Mouse (Mus musculus) frontal cortex, adult 2 months (tissue): ENCODE results near the gene Ccdc85b. TPM values are rescaled to one million over a fixed set of nuclear protein-coding genes. Genes with fewer than 3 reads are reported as not detected.
A peak's percentile ranks its signal among the peaks of the same experiment; 100 is the strongest.

ENCODE experiments used
- DNase-seq, 2 experiments: peaks; one replicate each; pipeline ENCODE4 v3.0.0; 2022; ENCODE audit warnings: low spot score in 1 of 2; ENCODE audit errors: extremely low spot score in 1 of 2
- polyA plus RNA-seq: library from polyadenylated mRNA; depleted of rRNA; stranded (reverse); fragments of >200 nt; gene quantifications from 2 replicates; pipeline ENCODE4 v1.2.3, GENCODE M21; 2012

Gene Ccdc85b
- polyA plus RNA-seq, 1 experiment, result 22.4 TPM

DNA sequence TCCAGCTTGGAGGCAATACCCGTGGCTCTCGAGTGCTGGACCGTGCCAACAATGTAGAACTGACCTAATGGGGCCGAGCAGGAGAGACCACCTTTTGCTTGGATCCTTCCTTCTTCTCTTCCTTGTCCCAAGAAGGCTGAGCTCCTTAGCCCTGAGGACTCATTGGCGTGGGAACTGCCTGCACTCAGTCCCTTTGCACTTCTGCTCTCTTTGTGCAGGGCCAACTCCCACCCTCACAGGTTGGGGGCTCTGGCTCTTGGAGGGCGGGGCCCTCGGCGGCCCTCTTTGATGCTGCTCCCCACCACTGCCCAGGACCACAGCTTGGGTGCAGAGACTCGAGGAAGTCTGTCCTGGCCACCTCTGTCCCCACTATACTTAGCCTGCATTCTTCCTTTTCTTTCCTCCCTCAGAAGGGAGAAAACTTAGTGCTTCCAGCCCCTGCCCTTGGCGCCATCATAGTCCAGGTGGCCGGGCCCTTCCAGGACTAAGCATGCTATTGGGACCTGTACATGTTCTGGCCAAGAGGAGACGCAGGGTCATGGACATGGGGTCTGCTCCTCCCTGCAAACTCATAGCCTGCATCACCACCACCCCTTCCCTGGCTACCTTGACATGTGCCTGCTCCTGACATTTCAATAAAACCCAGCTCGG, 30.9 kb downstream of the Ccdc85b start:
- no peak for DNase-seq

DNA sequence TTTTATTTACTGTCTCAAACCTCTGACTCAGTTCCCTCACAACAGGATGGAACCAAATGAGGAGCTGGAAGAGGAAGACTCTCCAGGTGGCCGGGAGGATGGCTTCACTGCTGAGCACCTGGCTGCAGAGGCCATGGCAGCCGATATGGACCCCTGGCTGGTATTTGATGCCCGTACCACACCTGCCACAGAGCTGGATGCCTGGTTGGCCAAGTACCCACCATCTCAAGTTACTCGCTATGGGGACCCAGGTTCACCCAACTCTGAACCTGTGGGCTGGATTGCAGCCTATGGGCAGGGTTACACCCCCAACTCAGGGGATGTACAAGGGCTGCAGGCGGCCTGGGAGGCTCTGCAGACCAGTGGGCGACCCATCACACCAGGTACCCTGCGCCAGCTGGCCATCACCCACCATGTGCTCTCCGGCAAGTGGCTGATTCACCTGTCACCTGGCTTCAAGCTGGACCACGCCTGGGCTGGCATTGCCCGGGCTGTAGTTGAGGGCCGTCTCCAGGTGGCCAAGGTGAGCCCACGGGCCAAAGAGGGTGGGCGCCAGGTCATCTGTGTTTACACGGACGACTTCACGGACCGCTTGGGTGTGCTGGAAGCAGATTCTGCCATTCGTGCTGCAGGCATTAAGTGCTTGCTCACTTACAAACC, 31.7 kb downstream of the Ccdc85b start:
- DNase-seq, result no peak

DNA sequence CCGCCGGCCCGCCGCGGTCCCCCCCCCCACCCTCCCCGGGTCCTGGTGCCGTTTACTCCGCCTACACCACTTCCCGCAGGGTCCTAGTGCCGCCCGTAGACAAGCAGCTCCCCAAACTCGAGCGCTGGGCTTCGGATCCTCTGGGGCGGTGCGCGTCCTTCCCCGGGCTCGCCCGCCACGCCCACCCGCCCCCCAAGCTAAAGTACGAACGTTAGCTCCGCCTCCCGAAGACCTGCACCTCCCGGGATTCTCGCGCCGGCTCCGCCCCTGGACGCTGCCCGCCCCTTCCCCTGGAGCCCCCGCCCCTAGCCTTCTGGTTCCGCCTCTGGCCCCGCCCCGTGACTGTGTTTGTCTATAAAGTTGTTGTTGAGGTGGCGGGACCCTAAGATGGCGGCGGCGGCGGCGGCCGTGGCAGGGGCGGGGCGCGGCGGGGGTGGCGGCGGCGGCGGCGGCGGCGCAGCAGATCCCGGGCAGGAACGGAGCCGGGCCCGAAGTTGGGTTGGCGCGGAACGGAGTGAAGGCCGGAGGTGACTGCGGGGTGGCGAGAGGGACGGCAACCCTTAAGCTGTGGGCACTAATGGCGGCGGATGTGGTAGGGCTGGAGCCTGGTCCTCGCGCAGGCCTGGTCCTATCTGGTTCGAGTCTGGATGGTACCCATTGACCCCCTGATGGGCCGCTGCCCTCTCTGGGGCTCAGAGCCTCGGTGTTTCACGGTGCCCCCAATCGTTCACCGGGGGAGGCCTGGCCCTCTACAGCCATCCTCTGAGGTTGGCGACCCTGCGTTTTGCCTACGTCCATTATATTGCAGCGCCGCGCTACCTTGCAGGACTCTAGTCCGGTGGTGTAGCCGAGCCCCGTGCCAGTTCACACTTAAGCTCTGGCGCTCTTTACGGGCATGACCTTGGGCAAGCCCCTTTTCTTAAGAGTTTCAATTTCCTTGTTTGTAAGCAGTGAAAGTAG, 32.6 kb downstream of the Ccdc85b start, which contains the start of the genes Drap1 and AI837181:
TSS of gene Drap1 (minus strand) at position 198 of the 960 bp plus-strand sequence.
TSS of gene AI837181 (plus strand) at position 363 of the 960 bp plus-strand sequence.
- peak; percentile 84 to 94 for DNase-seq

DNA sequence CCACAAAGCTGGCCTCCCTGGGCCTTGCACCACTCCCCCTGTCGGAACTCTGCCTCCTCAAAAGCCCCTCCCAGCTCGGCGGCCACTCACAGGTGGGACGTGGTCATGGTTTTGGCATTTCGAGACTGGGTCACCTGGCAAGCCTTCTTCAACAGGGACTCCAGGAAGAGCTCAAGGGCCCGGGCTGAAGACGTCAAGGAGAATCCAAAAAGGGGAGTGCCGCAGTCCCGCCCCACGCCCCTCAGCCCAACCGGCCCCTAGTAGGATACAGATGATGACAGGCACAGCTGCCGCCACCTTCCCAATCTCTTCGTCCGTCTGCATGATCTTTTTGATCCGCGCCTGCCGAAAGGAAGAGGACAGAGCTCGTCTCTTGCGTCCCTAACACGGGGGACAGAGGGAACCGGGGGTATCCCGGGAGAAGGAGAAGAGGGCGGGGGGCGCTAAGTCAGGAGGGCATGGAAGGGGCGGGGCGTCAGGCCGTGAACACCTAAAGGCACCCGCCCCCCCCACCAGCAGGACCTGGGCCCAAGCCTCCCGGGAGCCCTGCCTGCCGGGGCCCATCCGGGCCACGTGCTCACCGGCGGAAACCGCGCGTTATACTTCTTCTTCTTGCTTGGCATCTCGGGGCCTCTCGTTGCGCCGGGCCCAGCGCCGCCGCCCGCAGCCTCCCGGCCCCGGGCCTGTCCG, 33.5 kb downstream of the Ccdc85b start:
- peak in 1 of 2 experiments; percentile 53 for DNase-seq

DNA sequence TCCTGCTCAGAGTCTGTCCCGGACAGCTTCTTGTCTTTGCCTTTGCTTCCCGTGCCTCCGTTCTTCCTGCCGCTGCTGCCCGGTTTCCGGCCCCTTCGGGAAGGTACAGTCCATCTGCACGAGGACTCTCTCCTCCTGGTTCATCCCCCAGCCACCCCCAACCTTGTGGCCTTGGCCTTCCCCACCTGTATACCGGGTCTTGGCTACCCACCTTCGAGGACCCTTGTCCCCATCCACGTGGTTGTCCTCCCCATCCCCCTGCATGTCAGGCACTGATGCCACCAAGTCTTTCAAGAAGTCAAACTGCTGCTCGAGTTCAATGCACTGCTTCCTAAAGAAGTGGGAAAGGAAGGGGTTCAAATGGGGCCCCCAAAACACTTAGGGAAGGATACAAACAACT, 34.1 kb downstream of the Ccdc85b start:
- DNase-seq, result no peak

DNA sequence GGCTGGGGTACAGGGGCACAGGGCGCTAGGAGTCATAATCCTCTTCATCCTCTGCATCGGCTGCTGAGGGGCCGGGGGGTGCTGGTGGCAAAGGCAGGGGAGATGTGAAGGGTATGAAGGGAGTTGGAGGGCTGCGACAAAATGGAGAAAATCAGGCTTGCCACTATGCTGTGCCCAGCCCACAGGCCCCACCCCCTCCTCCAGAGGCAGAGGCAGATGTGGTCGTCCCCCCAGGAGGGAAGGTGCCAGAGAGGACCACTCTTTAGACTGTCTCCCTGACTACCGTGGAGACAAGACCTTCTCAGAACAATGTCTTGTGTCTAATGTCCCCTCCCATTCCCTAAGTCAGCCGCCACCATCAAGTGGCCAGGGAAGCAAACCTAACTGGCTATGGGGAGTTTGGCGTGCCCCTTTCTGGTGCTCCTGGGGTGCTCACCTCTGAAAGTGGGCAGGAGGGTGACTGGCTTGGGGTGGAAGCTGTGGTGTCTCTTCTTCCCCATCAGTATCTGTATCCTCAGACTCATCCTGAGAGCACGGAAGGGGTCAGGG, 34.7 kb downstream of the Ccdc85b start:
- no peak for DNase-seq

DNA sequence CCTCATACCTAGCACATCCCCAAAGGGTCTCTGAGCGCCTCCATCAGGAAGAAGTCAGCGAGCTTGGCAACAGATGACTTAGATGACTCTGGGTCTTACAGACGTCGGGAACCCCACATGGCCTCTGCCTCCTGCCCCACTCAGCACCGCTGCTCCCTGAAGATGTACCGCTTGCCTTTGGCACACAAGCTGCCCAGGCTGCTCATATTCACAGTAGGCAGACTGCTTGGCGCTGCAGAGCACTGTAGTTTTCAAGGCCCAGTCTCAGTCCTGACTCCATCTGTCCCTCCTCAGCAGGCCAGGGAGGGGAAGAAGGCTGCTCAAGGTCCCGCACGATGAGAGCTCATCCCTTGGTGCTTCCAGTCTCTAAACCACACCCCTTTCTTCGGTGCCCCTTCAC, 35.4 kb downstream of the Ccdc85b start:
- DNase-seq, result no peak

DNA sequence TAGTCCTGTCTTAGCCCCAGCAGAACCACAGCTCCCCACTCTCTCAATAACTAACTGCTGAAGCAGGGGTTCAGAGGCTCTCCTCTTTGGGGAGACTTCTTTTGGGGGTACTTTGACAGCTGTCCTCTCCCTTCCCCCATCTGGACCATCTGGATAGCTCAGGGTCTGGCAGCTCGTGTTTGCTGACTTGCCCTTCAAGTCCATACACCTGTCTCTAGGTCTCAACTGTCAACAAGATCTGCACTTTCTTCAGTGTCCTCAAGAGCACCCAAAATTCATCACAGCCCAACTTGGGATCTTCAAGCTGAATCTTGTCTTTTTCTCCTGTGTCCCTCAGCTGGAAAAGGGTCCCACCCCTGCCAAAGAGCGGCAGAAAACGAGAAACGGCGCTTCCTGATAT, 35.9 kb downstream of the Ccdc85b start:
- DNase-seq, result no peak

DNA sequence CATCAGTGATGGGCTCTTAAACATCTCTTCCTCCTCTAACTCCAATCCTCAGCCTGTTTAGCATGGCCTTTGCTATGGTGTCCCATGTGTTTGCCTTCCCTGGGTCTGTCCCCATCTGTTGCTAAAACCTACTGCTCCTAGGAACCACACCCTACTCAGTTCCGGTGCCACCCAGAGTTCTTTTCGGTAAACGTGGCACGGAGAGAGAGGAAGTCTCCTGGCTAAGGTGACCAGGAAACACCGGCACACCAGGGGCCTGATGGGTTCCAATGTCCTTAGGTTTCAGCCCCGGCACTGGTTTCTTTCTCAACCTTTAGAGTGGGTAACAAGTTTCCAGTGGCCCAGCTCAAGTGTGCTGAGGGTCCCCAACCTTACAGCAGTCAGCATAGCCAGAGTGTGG, 37.1 kb downstream of the Ccdc85b start:
- no peak for DNase-seq

DNA sequence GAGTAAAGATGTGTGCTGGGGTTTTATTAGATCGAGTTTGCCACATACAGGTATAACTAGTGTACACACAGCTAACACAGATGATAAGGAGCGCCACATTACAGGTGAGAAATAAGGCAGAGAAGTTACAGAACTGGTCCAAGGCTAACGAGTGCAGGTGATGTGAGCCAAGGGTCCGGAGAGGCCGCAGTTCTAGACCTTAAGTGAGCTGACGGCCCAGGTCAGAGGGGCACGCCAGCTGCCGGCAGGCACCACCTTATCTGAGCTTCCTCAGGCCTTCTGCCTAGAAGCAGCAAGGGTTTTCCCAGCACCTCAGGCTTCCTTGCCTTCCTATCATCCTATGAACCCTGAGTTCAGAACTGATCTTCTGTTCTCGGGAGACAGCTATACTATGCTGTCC, 38.1 kb downstream of the Ccdc85b start:
- no peak for DNase-seq

DNA sequence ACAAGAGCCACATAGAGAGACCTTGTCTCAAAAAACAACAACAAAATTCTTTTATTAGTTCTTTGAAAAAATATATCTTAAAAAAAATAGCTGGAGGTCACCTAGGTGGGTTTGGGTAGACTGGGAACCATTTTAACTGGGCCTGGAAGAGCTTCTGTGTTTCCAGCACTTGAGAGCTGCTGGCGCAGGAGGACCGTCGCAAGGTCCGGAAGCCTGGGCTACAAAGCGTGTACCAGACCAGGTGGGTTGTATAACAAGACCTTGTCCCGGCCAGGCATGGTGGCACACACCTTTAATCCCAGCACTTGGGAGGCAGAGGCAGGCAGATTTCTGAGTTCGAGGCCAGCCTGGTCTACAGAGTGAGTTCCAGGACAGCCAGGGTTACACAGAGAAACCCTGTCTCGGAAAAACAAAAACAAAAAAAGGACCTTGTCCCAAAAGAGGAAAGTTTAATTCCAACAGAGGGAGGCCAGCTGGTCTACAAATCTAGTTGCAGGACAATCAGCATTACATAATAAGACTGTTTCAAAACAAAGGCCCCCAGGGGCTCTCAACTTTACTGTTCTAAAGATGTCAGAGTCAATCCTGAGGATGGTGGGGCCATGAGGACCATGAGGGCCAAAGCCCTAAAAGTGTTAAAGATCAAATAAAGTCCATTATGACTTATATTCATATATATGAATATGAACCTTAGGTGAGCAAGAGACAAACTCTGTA, 38.8 kb downstream of the Ccdc85b start:
- no peak for DNase-seq

DNA sequence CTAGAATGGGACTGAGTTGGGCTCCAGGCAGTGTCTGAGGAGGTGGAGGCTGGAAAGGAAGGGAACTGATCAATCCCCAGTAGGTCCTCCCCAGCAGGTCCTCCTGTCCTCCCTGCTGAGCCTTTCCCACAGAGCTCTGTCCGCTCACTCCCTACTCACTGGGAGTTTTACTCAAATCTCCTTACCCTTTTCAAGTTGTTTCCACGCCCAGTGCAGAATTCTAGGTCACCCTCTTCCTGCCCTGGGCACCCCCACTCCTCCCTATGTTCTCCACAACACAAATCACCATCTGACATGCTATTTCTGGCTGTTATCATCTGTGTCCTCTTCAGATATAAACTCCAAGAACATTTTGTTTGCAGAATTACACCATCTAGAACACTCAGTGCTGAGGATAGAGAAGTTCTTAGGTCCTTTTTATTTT, 43.1 kb downstream of the Ccdc85b start:
- DNase-seq, result no peak

DNA sequence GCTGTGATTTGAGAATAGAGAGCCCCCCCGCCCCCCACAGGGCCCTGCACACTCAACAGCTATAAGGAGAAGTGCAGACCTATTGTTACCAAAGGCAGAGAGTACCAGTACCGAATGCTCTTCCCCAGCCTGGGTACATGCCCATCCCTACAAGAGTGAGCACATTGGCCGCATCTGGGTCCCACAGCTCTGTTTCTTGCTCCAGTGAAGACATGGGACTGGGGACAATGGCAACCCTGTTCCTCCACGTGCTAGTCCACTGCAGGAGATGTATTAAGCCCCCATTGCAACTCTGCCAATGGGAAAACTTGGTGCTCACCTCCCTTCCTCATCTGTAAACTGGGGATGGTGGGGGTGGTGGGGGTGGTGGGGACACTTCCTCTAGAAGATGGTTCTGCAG, 43.9 kb downstream of the Ccdc85b start:
- no peak for DNase-seq

DNA sequence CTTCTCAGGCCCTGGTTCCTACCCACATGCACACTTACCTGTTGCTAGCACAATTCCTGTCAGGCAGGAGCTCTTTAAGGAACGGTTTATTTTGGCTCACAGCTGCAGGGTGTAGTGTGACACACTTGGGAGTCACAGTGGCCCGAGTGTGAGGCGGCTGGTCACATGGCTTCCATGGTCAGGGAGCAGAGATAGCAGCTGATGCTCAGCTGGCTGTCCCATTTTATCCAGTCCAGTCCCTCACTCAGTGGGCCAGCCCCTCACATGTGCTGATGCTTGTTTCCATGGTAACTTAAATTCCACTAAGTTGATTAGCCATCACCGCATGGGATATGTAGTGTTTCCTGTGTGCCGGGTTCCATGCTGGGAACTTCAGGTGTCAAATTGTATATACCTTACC, 45.7 kb downstream of the Ccdc85b start:
- DNase-seq, result no peak

DNA sequence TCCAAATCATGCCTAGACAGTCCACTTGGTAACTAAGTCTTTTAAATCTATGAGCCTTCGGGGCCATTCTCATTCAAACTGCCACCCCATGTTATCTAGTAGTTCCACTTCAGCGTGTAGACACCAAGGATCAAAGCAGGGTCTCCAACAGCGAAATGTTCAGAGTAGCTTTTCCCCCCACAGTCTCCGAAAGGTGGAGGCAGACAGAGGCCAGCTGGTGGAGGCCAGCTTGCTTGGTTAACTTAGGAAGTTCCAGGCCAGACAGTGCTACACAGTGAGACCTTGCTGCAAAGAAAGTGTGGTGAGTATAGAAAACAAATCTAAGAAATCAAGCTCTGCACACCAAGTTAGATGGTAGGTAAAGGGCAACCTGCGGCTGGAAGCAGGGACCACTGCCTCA, 47.1 kb downstream of the Ccdc85b start:
- no peak for DNase-seq

DNA sequence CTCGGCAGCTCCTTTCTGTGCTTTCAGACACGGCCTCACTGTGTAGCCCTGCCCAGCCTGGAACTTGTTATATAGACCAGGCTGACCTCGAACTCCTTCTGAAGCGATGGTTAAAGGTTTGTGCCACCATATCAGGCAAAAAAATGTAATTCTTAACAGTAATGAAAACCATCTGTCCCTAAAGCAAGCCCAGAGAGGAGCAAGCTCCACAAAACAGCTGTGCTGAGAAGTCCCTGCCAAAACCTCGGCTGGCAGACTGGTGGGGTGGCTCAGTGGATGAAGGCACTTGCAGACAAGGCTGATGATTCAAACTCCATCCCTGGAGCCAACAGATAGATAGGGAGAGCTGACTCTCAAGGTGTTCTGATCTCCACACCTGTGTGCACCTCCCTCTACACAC, 48.6 kb downstream of the Ccdc85b start:
- no peak for DNase-seq

DNA sequence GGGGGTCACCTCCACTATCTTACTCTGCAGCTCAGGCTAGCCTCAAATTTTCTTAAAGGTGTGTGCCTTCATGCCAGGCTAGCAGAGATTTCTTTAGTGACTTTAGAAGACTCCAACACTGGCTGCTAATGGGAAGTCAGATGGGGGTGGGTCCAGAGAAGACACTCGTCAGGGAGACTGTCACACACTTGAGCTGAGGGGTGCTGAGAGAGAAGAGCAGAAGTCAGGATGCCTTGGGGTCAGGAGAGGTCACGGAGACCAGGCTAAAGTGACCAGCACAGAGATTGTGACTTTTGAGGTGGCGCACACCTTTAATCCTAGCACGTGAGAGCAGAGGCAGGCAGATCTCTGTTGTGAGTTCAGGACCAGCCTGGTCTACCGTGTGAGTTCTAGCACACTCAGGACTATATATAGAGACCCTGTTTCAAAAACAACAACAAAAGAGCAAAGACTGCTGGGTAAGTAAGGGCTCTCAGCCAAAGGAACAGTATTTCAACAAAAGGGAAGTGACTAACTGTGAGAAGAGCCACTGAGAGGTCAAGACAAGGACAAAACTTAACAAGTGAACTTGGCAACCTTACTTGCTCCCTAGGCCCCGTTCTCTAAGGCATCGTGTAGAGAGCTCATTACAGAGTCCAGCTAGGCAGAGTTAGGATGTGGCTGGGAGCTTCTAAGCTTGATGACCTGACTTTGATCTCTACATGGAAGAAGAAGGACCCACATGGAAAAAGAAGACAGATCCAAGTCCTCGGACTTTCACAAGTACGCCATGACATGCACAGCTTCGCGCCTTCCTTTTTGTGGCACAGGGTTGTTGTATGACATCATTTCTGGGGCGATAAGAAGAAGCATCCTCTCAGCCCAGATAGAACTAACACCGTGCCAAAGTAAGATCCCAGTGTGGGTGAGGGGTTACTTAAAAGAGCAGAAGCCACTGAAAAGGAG, 49.4 kb downstream of the Ccdc85b start:
- DNase-seq, result no peak

DNA sequence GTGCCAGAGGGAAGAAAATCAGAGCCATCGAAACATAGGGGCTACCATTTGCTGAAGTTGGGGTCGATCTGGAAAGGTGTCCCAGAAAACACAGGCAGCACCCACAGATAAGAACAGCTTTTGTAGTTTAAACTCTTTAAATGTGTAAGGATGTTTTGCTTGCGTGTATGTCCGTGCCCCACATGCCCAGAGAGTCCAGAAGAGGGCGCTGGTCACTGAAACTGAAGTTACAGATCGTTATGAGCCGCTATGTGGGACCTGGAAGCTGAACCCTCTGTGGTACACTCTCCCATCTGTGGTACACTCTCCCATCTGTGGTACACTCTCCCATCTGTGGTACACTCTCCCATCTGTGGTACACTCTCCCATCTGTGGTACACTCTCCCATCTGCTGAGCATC, 50.6 kb downstream of the Ccdc85b start:
- DNase-seq, result peak in 1 of 2 experiments; percentile 66
